Mouse (Mus musculus): ENCODE results near the gene Nt5c2. TPM values are rescaled to one million over a fixed set of nuclear protein-coding genes. Genes with fewer than 3 reads are reported as not detected.

The Nt5c2 gene
- polyA plus RNA-seq, 1 experiment from 2014 or later: 85.4 TPM

DNA sequence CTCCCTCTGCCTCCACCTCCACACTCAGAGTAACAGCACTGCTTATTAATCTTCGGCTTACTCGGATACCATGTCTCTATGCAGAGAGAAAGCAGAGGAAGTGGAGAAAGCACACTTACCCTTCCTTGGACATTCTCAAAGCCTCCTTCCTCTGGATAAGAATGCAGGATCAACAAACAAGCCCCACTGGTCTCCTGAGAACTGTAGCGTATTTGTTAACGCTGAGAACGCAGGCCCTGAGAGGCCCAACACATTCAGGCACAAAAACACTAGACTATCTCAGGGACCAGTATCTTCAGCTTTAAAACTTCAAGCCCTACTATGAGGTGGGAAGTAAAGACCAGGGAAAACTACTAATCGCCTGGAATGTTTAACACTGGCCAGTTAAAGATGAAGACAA is 77.8 kb downstream of the Nt5c2 start:
- Histone ChIP-seq H3K4me1 (peaks cover 14% of the 10 kb centered on the region), H3K27me3 (no peaks in the 10 kb centered on the region), H3K4me3 (no peak overlapping the region), H3K4me2 (0 out of 2 replicates have a peak overlapping the region, but pooled peaks have one; percentile 10), H3K9ac (0 out of 2 replicates have a peak overlapping the region, but pooled peaks have one; percentile 8), H3K36me3 (no peaks in the 10 kb centered on the region), H3K9me3 (no peaks in the 10 kb centered on the region), H3K27ac (peak overlapping the region; percentile 69)
- 19% methylated on average over 6 of the region's 6 CpGs for WGBS
- no peak for ATAC-seq (ENCODE audit: borderline replicate concordance, extremely low read depth, low FRiP score, low TSS enrichment)

DNA sequence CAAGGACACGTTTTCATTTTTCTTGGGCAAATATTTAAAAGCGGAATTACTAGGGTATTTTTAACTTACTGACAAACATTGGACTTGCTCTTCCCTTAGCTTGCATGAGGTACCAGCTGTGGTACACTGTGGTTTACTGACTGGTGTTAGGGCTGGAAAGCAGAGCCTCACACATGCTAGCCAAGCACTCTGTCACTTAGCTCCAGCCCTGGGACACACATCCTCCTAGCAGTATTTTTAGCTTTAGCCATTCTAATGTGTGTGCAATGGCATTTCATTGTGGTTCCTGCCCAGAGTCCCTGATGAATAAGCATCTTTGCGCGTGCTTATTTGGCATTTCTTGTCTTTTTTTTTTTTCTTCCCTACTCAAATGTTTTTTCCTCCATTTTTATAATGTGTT is 80.9 kb downstream of the Nt5c2 start:
- WGBS: 78% methylated on average over 4 of the region's 4 CpGs
- no peaks in the 10 kb centered on the region for H3K27me3 ChIP-seq
- no peak overlapping the region for H3K4me2 ChIP-seq
- no peak overlapping the region for H3K4me3 ChIP-seq
- no peaks in the 10 kb centered on the region for H3K9me3 ChIP-seq
- H3K27ac ChIP-seq: no peak overlapping the region
- no peak overlapping the region for H3K9ac ChIP-seq
- peaks cover 21% of the 10 kb centered on the region for H3K4me1 ChIP-seq
- no peaks in the 10 kb centered on the region for H3K36me3 ChIP-seq
- ATAC-seq (ENCODE audit: borderline replicate concordance, extremely low read depth, low FRiP score, low TSS enrichment): no peak

DNA sequence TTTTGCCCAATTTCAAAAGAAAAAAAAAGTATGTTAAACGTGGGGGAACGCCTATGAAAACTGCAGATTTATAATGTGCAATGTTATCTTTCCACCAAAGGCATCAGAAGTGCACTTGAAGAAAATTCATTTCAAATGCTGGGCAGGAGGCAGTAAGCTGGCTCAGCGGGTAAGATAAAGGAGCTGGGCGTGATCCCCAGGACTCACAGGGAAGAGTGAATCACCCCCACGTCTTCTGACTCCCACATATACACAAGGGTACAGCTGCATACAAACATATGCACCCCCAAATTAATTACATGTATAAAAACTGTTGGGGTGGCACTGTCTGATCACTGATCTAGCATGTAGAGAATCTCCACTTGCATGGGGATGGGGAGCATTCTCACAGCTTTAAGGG is 82.3 kb downstream of the Nt5c2 start:
- H3K27ac ChIP-seq: no peak overlapping the region
- H3K4me3 ChIP-seq: no peak overlapping the region
- no peaks in the 10 kb centered on the region for H3K36me3 ChIP-seq
- H3K4me1 ChIP-seq: peaks cover 24% of the 10 kb centered on the region
- no peak overlapping the region for H3K4me2 ChIP-seq
- no peak overlapping the region for H3K9ac ChIP-seq
- ATAC-seq (ENCODE audit: borderline replicate concordance, extremely low read depth, low FRiP score, low TSS enrichment): no peak
- H3K9me3 ChIP-seq: no peaks in the 10 kb centered on the region
- WGBS: 60% methylated on average over 5 of the region's 5 CpGs
- no peaks in the 10 kb centered on the region for H3K27me3 ChIP-seq

DNA sequence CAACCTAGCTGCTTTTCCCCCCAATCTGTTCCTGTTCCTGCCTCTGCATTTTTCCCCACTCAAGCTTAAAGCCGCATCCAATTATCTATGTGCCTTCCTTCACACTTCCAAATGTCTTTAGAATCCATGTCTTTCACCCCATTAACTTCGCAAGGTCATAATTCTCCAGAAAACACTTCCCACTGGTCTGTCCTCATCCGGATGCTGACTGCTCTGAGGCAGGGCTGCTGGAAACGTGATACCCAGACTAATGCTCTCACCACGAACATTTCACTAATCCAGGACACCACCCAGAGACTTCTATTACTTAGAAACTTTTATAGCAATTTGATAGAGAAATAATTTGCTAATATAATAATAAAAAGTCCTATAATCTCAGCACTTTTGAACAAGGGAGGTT is 84.9 kb downstream of the Nt5c2 start:
- no peak overlapping the region for H3K9ac ChIP-seq
- no peaks in the 10 kb centered on the region for H3K27me3 ChIP-seq
- H3K4me3 ChIP-seq: no peak overlapping the region
- H3K9me3 ChIP-seq: no peaks in the 10 kb centered on the region
- H3K27ac ChIP-seq: no peak overlapping the region
- peaks cover 31% of the 10 kb centered on the region for H3K4me1 ChIP-seq
- no peak overlapping the region for H3K4me2 ChIP-seq
- WGBS: 65% methylated on average over 5 of the region's 5 CpGs
- no peak for ATAC-seq (ENCODE audit: borderline replicate concordance, extremely low read depth, low FRiP score, low TSS enrichment)
- H3K36me3 ChIP-seq: no peaks in the 10 kb centered on the region

DNA sequence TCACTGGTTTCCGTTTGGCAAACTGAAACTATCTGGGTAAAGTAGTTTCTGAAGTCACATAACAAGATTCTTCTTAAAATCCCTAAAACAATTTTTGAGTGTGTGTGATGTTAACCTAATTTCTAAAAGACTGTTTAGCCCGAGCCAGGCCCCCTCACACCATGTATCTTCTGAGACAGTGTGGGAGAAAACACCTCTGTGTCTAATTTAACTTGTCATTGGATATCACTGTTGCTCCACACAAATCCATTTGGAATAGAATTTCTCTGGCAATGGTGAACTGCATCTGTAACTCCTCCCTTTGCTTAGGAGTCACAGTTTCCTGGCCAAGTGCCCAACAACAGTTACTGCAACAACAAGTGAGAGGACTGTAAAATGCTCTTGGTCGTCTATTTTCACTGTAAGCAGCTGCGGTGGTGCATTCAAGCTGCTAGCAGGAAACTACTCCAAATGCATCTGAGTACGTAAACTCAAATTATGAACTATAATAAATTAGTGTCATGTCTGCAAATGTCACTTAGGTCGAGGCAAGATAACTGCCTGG is 85.8 kb downstream of the Nt5c2 start:
- ATAC-seq (ENCODE audit: borderline replicate concordance, extremely low read depth, low FRiP score, low TSS enrichment): peak; percentile 67; the same call in 1 of the 2 replicates
- H3K36me3 ChIP-seq: no peaks in the 10 kb centered on the region
- no peak overlapping the region for H3K4me3 ChIP-seq
- WGBS: 30% methylated on average over 6 of the region's 6 CpGs
- H3K4me2 ChIP-seq: no peak overlapping the region
- no peak overlapping the region for H3K9ac ChIP-seq
- H3K27me3 ChIP-seq: no peaks in the 10 kb centered on the region
- H3K9me3 ChIP-seq: no peaks in the 10 kb centered on the region
- peak overlapping the region; percentile 12; the same call in 1 of the 2 replicates for H3K27ac ChIP-seq
- H3K4me1 ChIP-seq: peaks cover 31% of the 10 kb centered on the region

DNA sequence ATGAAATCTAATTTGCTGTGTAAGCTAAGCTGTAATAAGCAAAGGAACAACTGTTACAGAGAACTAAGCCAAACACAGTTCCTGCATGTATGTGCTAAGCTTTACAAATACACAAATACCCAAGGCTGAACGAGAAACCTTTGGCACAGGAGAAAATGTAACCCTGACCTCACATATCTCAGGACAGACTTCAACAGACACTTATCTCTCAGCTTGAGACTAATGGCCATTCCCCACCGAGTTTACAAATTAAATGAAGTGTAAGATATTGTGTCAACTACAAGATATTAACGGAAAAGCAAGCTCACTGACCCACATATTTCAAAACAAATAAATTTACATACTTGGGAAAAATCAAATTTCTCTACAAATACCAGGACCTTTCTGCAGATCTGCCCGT is 86.8 kb downstream of the Nt5c2 start:
- Histone ChIP-seq H3K9me3 (no peaks in the 10 kb centered on the region), H3K9ac (no peak overlapping the region), H3K4me3 (no peak overlapping the region), H3K4me2 (no peak overlapping the region), H3K27ac (no peak overlapping the region), H3K27me3 (no peaks in the 10 kb centered on the region), H3K4me1 (peaks cover 31% of the 10 kb centered on the region), H3K36me3 (no peaks in the 10 kb centered on the region)
- no peak for ATAC-seq (ENCODE audit: borderline replicate concordance, extremely low read depth, low FRiP score, low TSS enrichment)
- WGBS: 24% methylated on average over 4 of the region's 4 CpGs

DNA sequence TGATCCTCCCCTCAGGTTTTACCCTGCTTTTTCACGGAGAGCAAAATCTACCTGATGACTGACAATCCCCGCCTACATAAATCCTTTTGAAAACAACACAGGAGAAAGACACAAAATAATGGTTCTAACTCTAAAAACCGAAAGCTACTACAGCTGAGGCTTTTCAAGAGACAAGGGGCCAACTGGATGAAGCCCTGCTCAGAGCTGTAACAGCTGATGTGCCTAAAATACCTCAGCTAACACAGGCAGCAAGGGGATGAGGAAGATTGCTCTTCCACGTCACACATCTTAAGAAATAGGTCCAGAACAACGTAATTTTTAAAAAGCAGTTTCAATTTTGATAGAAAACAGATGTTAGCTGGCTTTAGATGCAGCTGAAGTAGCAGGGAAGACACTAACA is 88.0 kb downstream of the Nt5c2 start:
- Histone ChIP-seq H3K9ac (no peak overlapping the region), H3K9me3 (no peaks in the 10 kb centered on the region), H3K4me1 (peaks cover 31% of the 10 kb centered on the region), H3K4me2 (no peak overlapping the region), H3K36me3 (no peaks in the 10 kb centered on the region), H3K27me3 (no peaks in the 10 kb centered on the region), H3K4me3 (no peak overlapping the region), H3K27ac (no peak overlapping the region)
- no peak for ATAC-seq (ENCODE audit: borderline replicate concordance, extremely low read depth, low FRiP score, low TSS enrichment)
- 40% methylated on average over 5 of the region's 5 CpGs for WGBS

DNA sequence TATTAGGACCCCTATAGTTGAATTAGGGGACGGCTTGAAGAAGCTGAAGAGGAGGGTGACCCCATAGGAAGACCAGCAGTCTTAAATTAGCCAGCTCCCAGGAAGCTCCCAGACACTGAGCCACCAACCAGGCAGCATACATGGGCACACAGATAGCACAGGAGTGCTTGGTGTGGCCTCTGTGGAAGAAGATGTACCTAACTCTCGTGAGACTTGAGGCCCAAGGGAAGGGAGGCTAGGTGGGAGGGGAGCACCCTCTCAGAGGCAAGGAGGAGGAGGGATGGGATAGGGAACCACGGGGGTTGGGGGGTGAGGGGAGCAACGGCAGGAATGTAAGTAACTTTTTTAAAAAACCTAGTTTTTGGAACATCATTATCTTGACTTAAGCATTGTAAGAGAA is 88.6 kb downstream of the Nt5c2 start:
- peaks cover 31% of the 10 kb centered on the region for H3K4me1 ChIP-seq
- peak overlapping the region; percentile 53; the same call in 1 of the 2 replicates for H3K27ac ChIP-seq
- H3K4me2 ChIP-seq: no peak overlapping the region
- no peak for ATAC-seq (ENCODE audit: borderline replicate concordance, extremely low read depth, low FRiP score, low TSS enrichment)
- WGBS: 56% methylated on average over 4 of the region's 4 CpGs
- no peaks in the 10 kb centered on the region for H3K27me3 ChIP-seq
- no peaks in the 10 kb centered on the region for H3K36me3 ChIP-seq
- no peaks in the 10 kb centered on the region for H3K9me3 ChIP-seq
- H3K4me3 ChIP-seq: no peak overlapping the region
- H3K9ac ChIP-seq: no peak overlapping the region

DNA sequence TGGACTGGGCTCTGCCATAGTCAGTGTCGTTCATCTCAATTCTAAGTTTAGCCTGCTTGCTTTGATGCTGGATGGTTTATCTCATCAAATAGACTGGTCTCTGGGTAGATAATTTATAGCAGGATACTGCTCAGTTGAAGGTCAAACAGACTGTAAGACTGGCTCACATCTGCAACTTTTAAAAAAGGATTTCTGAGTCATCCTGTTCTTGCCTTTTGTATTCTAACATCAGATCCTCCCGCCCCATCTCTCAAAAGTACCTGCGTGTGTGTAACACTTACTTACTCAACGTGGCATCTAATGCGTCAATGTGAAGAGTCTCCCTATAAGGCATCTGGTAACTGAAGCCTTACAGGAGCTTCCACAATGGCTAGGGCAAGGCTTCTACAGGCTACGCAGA is 94.4 kb downstream of the Nt5c2 start:
- H3K27ac ChIP-seq: no peak overlapping the region
- H3K9me3 ChIP-seq: no peaks in the 10 kb centered on the region
- ATAC-seq (ENCODE audit: borderline replicate concordance, extremely low read depth, low FRiP score, low TSS enrichment): no peak
- H3K4me1 ChIP-seq: no peaks in the 10 kb centered on the region
- H3K36me3 ChIP-seq: no peaks in the 10 kb centered on the region
- WGBS: 82% methylated on average over 6 of the region's 6 CpGs
- H3K4me2 ChIP-seq: no peak overlapping the region
- no peaks in the 10 kb centered on the region for H3K27me3 ChIP-seq
- no peak overlapping the region for H3K4me3 ChIP-seq
- no peak overlapping the region for H3K9ac ChIP-seq

DNA sequence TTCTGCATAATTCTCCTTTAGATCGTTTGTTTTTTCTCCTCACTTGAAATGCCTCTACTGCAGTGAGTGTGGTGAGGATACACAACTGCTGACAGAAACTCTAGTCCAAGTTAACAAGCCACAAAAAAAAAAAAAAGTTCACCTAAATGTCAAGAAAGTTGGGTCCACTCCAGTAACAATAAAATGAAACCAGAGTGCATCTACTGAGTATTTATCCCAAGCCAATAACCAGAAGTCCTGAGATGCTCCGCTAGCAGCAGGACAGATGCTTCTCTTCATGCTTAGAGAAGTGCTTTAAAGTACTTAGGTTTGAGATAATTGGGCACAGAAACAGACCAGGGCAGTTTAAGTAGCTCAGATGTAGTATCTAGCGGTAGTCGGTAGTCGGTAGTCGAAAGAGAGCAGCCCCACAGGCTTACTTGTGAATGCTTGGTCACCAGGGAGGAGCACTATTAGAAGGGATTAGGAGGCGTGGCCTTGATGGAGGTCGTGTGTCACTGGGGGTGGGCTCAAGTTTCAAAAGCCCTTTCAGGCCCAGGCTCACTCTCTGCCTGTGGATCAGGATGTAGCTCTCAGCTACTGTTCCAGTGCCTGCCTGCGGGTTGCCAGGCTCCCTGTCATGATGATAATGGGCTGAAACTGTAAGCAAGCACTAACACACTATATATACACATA is 99.4 kb downstream of the Nt5c2 start:
- no peak for ATAC-seq (ENCODE audit: borderline replicate concordance, extremely low read depth, low FRiP score, low TSS enrichment)
- H3K4me3 ChIP-seq: no peak overlapping the region
- WGBS: 67% methylated on average over 9 of the region's 9 CpGs
- H3K4me1 ChIP-seq: no peaks in the 10 kb centered on the region
- no peak overlapping the region for H3K27ac ChIP-seq
- H3K27me3 ChIP-seq: no peaks in the 10 kb centered on the region
- no peak overlapping the region for H3K9ac ChIP-seq
- H3K4me2 ChIP-seq: no peak overlapping the region
- no peaks in the 10 kb centered on the region for H3K9me3 ChIP-seq
- no peaks in the 10 kb centered on the region for H3K36me3 ChIP-seq

DNA sequence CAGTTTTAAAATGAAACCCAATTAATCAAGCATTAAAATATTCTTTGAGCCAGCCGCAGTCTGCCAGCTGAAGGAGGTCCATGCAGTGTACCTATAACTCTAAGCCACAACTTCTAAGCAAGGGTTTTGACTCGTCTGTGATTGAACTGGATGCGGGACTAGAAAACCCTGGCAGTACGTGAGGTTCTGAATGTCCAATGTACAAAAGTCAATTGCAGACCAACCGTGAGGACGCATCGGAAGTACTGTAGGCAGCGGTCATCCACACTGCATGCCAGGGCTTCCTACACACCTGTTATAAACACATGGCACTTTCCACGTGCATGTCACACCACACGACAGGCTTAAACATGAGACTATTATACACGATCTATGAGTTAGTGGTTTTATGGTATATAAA is 101.3 kb downstream of the Nt5c2 start:
- Histone ChIP-seq H3K9me3 (no peaks in the 10 kb centered on the region), H3K27ac (no peak overlapping the region), H3K4me1 (0 out of 2 replicates have a peak, but pooled peaks cover 2% of the 10 kb centered on the region), H3K27me3 (no peaks in the 10 kb centered on the region), H3K36me3 (no peaks in the 10 kb centered on the region), H3K4me2 (no peak overlapping the region), H3K4me3 (no peak overlapping the region), H3K9ac (no peak overlapping the region)
- 90% methylated on average over 11 of the region's 11 CpGs for WGBS
- ATAC-seq (ENCODE audit: borderline replicate concordance, extremely low read depth, low FRiP score, low TSS enrichment): no peak

DNA sequence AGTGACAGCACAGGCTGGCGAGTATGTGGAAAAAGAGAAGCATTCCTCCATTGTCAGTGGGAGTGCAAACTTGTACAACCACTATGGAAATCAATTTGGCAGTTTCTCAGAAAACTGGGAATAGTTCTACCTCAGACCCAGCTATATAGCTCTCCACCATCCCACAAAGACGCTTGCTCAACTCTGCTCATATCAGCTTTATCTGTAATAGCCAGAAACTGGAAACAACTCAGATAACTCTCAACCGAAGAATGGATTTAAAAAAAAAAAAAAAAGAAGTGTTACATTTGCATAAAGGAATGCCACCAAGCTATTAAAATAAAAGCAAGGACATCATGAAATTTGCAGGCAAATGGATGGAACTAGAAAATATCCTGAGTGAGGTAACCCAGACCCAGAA is 103.5 kb downstream of the Nt5c2 start:
- Histone ChIP-seq H3K9me3 (no peaks in the 10 kb centered on the region), H3K36me3 (no peaks in the 10 kb centered on the region), H3K27ac (no peak overlapping the region), H3K4me2 (no peak overlapping the region), H3K9ac (no peak overlapping the region), H3K4me3 (no peak overlapping the region), H3K4me1 (0 out of 2 replicates have a peak, but pooled peaks cover 2% of the 10 kb centered on the region), H3K27me3 (no peaks in the 10 kb centered on the region)
- WGBS: 71% methylated on average over 3 of the region's 3 CpGs
- no peak for ATAC-seq (ENCODE audit: borderline replicate concordance, extremely low read depth, low FRiP score, low TSS enrichment)
